Mouse (Mus musculus) liver, postnatal 0 days (tissue): ENCODE data around the gene Wfdc21. TPM values are rescaled to one million over a fixed set of nuclear protein-coding genes. Genes with fewer than 3 reads are reported as not detected.

Experiments
- ATAC-seq: fragments of 200-750 bp; cut with Nextera tagmentation; 2 replicates; pipeline ENCODE4 v1.8.0; 2017; ENCODE audit warnings: mild to moderate bottlenecking, moderate library complexity
- DNase-seq: peaks from one replicate; pipeline ENCODE4 v3.0.0-alpha.2; 2016
- H3K27ac ChIP-seq: fragments of 300-500 bp; sonication (generic); 2 replicates; pipeline ENCODE4 v1.5.1; 2014; ENCODE audit warnings: antibody characterized with exemption, moderate library complexity, mild to moderate bottlenecking, low read depth
- H3K27me3 ChIP-seq: fragments of 300-500 bp; sonication (generic); 2 replicates; pipeline ENCODE4 v1.6.1; 2014; ENCODE audit warnings: low read length, control low read depth, mixed read lengths; ENCODE audit not compliant: insufficient read depth
- H3K36me3 ChIP-seq: fragments of 300-500 bp; sonication (generic); replicated peaks from 2 replicates; pipeline ENCODE4 v1.6.1; 2014; ENCODE audit warnings: mild to moderate bottlenecking, control low read depth, low read length, moderate library complexity, mixed read lengths; ENCODE audit not compliant: insufficient read depth
- H3K4me1 ChIP-seq: fragments of 300-500 bp; sonication (generic); 2 replicates; pipeline ENCODE4 v1.6.1; 2014; ENCODE audit warnings: antibody characterized with exemption, mild to moderate bottlenecking, control low read depth; ENCODE audit not compliant: insufficient read depth
- H3K4me2 ChIP-seq: fragments of 300-500 bp; sonication (generic); 2 replicates; pipeline ENCODE4 v1.6.1; 2014; ENCODE audit warnings: low read depth, mild to moderate bottlenecking, low read length, moderate library complexity, mixed read lengths
- H3K4me3 ChIP-seq: fragments of 300-500 bp; sonication (generic); 2 replicates; pipeline ENCODE4 v1.5.1; 2014; ENCODE audit warnings: low read depth, low read length
- H3K9ac ChIP-seq: fragments of 300-500 bp; sonication (generic); replicated peaks from 2 replicates; pipeline ENCODE4 v1.6.1; 2014; ENCODE audit warnings: mild to moderate bottlenecking, moderate library complexity
- H3K9me3 ChIP-seq: fragments of 300-500 bp; sonication (generic); 2 replicates; pipeline ENCODE4 v1.6.1; 2016; ENCODE audit warnings: mild to moderate bottlenecking, control low read depth, low read length, mixed read lengths
- CTCF ChIP-seq: sonication (generic); IDR thresholded peaks from 2 replicates; pipeline ENCODE4 v1.5.1; 2016; ENCODE audit warnings: antibody characterized with exemption, low read depth
- EP300 ChIP-seq: IDR thresholded peaks from 2 replicates; pipeline ENCODE4 v1.6.1; 2016; ENCODE audit warnings: antibody characterized with exemption, low read depth, mild to moderate bottlenecking
- WGBS: fragments of 180-500 bp; shearing (Covaris S2); extraction: QIAGEN DNeasy Blood & Tissue Kit; methylation state at CpG from one replicate; pipeline ENCODE4 v1.1.7; 2014; ENCODE audit not compliant: insufficient replicate concordance; 5-methylcytosine and 5-hydroxymethylcytosine counted together
- polyA plus RNA-seq: library from polyadenylated mRNA; unstranded; fragments of >200 nt; fragmentation: Nextera tagmentation; extraction: Ambion mirVana; gene quantifications from 2 replicates; pipeline ENCODE4 v1.2.1, GENCODE M21; 2015

Gene Wfdc21
- polyA plus RNA-seq, 1 experiment from 2014 or later: 108 TPM

GRCm38 (mm10) chr11:83768976-83769375 is 22.2 kb downstream of the Wfdc21 start:
- 85% methylated on average over 4 of the region's 4 CpGs for WGBS
- no peak for ATAC-seq

GRCm38 (mm10) chr11:83771014-83771413 is 24.3 kb downstream of the Wfdc21 start:
- H3K27ac ChIP-seq: no peak overlapping the region
- H3K9ac ChIP-seq: no peak overlapping the region
- no peak overlapping the region for H3K4me3 ChIP-seq
- ATAC-seq (no peak), DNase-seq (no peak)
- 92% methylated on average over 7 of the region's 7 CpGs for WGBS
- TF ChIP-seq CTCF: no peak
- TF ChIP-seq EP300: no peak
- H3K4me1 ChIP-seq: no peaks in the 10 kb centered on the region
- H3K36me3 ChIP-seq: peaks cover 83% of the 10 kb centered on the region
- H3K9me3 ChIP-seq: no peaks in the 10 kb centered on the region
- no peaks in the 10 kb centered on the region for H3K27me3 ChIP-seq
- H3K4me2 ChIP-seq: no peak overlapping the region

More at GRCm38 (mm10) chr11:83768976-83769375, 22.2 kb downstream of the Wfdc21 start:
- Histone ChIP-seq H3K4me1 (no peaks in the 10 kb centered on the region), H3K27ac (no peak overlapping the region), H3K9ac (no peak overlapping the region), H3K36me3 (peaks cover 80% of the 10 kb centered on the region), H3K4me3 (no peak overlapping the region), H3K27me3 (no peaks in the 10 kb centered on the region), H3K9me3 (no peaks in the 10 kb centered on the region), H3K4me2 (no peak overlapping the region)
- no peak for DNase-seq
- TF ChIP-seq CTCF (no peak), EP300 (no peak)

GRCm38 (mm10) chr11:83772341-83772740 is 25.6 kb downstream of the Wfdc21 start:
- Histone ChIP-seq H3K9me3 (no peaks in the 10 kb centered on the region), H3K4me3 (no peak overlapping the region), H3K4me1 (no peaks in the 10 kb centered on the region), H3K27ac (no peak overlapping the region), H3K27me3 (no peaks in the 10 kb centered on the region), H3K4me2 (no peak overlapping the region), H3K9ac (no peak overlapping the region), H3K36me3 (peaks cover 86% of the 10 kb centered on the region)
- 87% methylated on average over 6 of the region's 6 CpGs for WGBS
- ATAC-seq: no peak
- TF ChIP-seq CTCF (no peak), EP300 (no peak)
- DNase-seq: no peak

- Histone ChIP-seq H3K27ac (no peak overlapping the region), H3K4me1 (no peaks in the 10 kb centered on the region), H3K4me2 (no peak overlapping the region), H3K36me3 (peaks cover 85% of the 10 kb centered on the region), H3K4me3 (no peak overlapping the region), H3K9me3 (no peaks in the 10 kb centered on the region), H3K27me3 (no peaks in the 10 kb centered on the region), H3K9ac (no peak overlapping the region)
- no peak for ATAC-seq
- DNase-seq: no peak
- no peak for TF ChIP-seq EP300
- no peak for TF ChIP-seq CTCF
- WGBS: 93% methylated on average over 16 of the region's 16 CpGs
These were observed 27.0 kb downstream of the Wfdc21 start for GRCm38 (mm10) chr11:83773691-83774090.

- peaks cover 85% of the 10 kb centered on the region for H3K36me3 ChIP-seq
- no peaks in the 10 kb centered on the region for H3K9me3 ChIP-seq
- H3K9ac ChIP-seq: no peak overlapping the region
- ATAC-seq (no peak), DNase-seq (no peak)
- 94% methylated on average over 11 of the region's 11 CpGs for WGBS
- H3K4me1 ChIP-seq: no peaks in the 10 kb centered on the region
- TF ChIP-seq EP300: no peak
- TF ChIP-seq CTCF: no peak
- no peak overlapping the region for H3K4me2 ChIP-seq
- H3K27me3 ChIP-seq: no peaks in the 10 kb centered on the region
- no peak overlapping the region for H3K27ac ChIP-seq
- no peak overlapping the region for H3K4me3 ChIP-seq
These were observed 27.6 kb downstream of the Wfdc21 start for GRCm38 (mm10) chr11:83774324-83774723.

GRCm38 (mm10) chr11:83776798-83777197 is 30.1 kb downstream of the Wfdc21 start:
- DNase-seq: no peak
- 73% methylated on average over 8 of the region's 8 CpGs for WGBS
- peaks cover 90% of the 10 kb centered on the region for H3K36me3 ChIP-seq

More at GRCm38 (mm10) chr11:83776798-83777197, 30.1 kb downstream of the Wfdc21 start:
- TF ChIP-seq CTCF (no peak), EP300 (no peak)
- Histone ChIP-seq H3K4me3 (no peak overlapping the region), H3K27me3 (no peaks in the 10 kb centered on the region), H3K27ac (no peak overlapping the region), H3K4me2 (no peak overlapping the region), H3K9me3 (no peaks in the 10 kb centered on the region), H3K9ac (no peak overlapping the region), H3K4me1 (no peaks in the 10 kb centered on the region)
- ATAC-seq: no peak
